In the genomic region with DNA sequence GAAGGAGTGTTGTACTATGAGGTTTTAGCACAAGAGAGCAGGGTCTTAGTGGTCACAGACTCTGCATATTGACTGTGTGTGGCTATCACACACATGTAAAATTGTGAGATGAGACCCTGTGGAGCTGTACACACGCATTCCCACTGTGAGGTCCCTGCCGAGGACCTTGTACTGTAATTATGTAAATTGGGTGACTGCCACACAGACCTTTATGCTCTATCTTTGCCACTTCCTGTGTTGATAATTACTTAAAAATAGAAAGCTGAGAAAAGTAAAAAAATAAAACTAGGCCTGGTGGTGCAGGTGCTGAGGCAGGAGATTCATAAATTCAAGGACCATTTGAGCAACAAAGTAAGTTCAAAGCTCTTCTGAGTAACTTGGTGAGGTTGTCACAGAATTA, we compare ENCODE assay signal across 21 mouse cellular contexts. TPM values are rescaled to one million over a fixed set of nuclear protein-coding genes. Genes with fewer than 3 reads are reported as not detected.
"Had no signal": no experiment of that assay in that cellular context is flagged by ENCODE, and none has a peak within 500 bp of the region (broad histone marks: within the 10 kb centered on the region; RNA-seq: fewer than 3 reads in every experiment).

No protein-coding gene starts in this region.

- DNase-seq: kidney, adult 11 months; kidney, adult 9 months; kidney, postnatal 4 days; left cerebral cortex, postnatal 4 days; liver, embryonic 13.5 days; lung, adult 18-20 months; lung, postnatal 36 days; right cerebral cortex, postnatal 14 days; thymus, postnatal 14 days had no signal

- H3K27ac ChIP-seq: kidney, postnatal 0 days; layer of hippocampus, adult 2 months; limb, embryonic 13.5 days; liver, embryonic 13.5 days; midbrain, embryonic 13.5 days had no signal

- H3K36me3 ChIP-seq: limb, embryonic 13.5 days; liver, embryonic 13.5 days; midbrain, embryonic 13.5 days had no signal

- H3K4me1 ChIP-seq: limb, embryonic 13.5 days; midbrain, embryonic 13.5 days had no signal

- H3K4me3 ChIP-seq: layer of hippocampus, adult 2 months; limb, embryonic 13.5 days; liver, embryonic 13.5 days; midbrain, embryonic 13.5 days had no signal

- H3K9ac ChIP-seq: limb, embryonic 13.5 days; liver, embryonic 13.5 days; midbrain, embryonic 13.5 days had no signal

- H3K4me2 ChIP-seq: limb, embryonic 13.5 days; liver, embryonic 13.5 days; midbrain, embryonic 13.5 days had no signal

- ATAC-seq: midbrain, embryonic 13.5 days had no signal

- H3K9me3 ChIP-seq: limb, embryonic 13.5 days; liver, embryonic 13.5 days; midbrain, embryonic 13.5 days had no signal

- H3K27me3 ChIP-seq: limb, embryonic 13.5 days; liver, embryonic 13.5 days; midbrain, embryonic 13.5 days had no signal

RNA-seq across cellular contexts. Expression of gene Cd22, which starts 10.5 kb away (rescaled TPM):
- total RNA-seq: layer of hippocampus, adult 2 months; layer of hippocampus, postnatal 14 days had no signal
- polyA plus RNA-seq: midbrain, embryonic 13.5 days; neural tube, embryonic 14.5 days had no signal

RNA-seq across cellular contexts. Expression of gene Ffar1, which starts 29.3 kb away (rescaled TPM):
- total RNA-seq: layer of hippocampus, adult 2 months; layer of hippocampus, postnatal 14 days; left cerebral cortex, adult 18-20 months; left cerebral cortex, postnatal 10 days; left cerebral cortex, postnatal 4 days; megakaryocyte progenitor cell, adult 5-6 weeks; midbrain, postnatal 0 days had no signal
- polyA plus RNA-seq: limb, embryonic 13.5 days; liver, embryonic 13.5 days; lung, embryonic 16.5 days; midbrain, embryonic 13.5 days; midbrain, postnatal 0 days; neural tube, embryonic 14.5 days had no signal

RNA-seq across cellular contexts. Expression of gene Hamp2, which starts 33.8 kb away (rescaled TPM):
- total RNA-seq: layer of hippocampus, adult 2 months; layer of hippocampus, postnatal 14 days; left cerebral cortex, adult 18-20 months; left cerebral cortex, postnatal 10 days; left cerebral cortex, postnatal 4 days; megakaryocyte progenitor cell, adult 5-6 weeks; midbrain, postnatal 0 days had no signal
- polyA plus RNA-seq: kidney, postnatal 0 days; limb, embryonic 13.5 days; liver, embryonic 13.5 days; lung, embryonic 16.5 days; midbrain, embryonic 13.5 days; midbrain, postnatal 0 days; neural tube, embryonic 14.5 days; stomach, embryonic 16.5 days had no signal

RNA-seq across cellular contexts. Expression of gene Ffar3, which starts 34.7 kb away (rescaled TPM):
- total RNA-seq: layer of hippocampus, adult 2 months; left cerebral cortex, adult 18-20 months; left cerebral cortex, postnatal 10 days; left cerebral cortex, postnatal 4 days; megakaryocyte progenitor cell, adult 5-6 weeks; midbrain, postnatal 0 days had no signal
- polyA plus RNA-seq: limb, embryonic 13.5 days; liver, embryonic 13.5 days; lung, embryonic 16.5 days; midbrain, embryonic 13.5 days; midbrain, postnatal 0 days; neural tube, embryonic 14.5 days had no signal
